Mouse (Mus musculus): Measurements from ENCODE around the gene Lct. TPM values are rescaled to one million over a fixed set of nuclear protein-coding genes. Genes with fewer than 3 reads are reported as not detected.
"Not testable (repeated sequence)": the region's sequence is repeated elsewhere in the genome, so short reads cannot be mapped to it uniquely, and the experiment has no call there.

The Lct gene
- polyA plus RNA-seq, 1 experiment from 2014 or later, result 0.07 TPM

DNA sequence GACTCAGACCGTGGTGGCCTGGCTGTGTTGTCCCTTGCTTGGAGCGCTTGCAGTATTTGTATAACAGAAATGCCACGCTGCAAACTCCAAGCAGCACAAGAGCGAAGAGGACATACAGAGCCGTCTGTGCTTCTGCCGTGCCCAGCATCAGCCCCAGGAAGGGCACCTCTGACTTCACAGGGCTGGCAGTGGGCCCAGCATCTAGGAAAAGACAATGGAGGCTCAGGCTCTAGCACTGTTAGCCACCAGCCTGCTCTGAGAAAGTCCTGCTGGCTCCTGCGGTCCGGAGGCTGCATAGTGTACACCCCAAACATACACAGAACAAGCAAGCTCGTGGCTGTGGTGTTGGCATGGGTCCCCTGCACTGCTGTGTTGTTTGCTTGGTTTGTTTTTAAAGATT, 43.0 kb downstream of the Lct start:
- Histone ChIP-seq H3K27ac (ENCODE audit: low read depth) (no peak overlapping the region), H3K4me2 (ENCODE audit: low read depth, low read length) (no peak overlapping the region), H3K9ac (replicated peaks) (no peak overlapping the region), H3K36me3 (replicated peaks; ENCODE audit: insufficient read depth, low read length) (peaks cover 6% of the 10 kb centered on the region; the same call in 1 of the 2 replicates), H3K9me3 (ENCODE audit: low read length) (no peaks in the 10 kb centered on the region), H3K4me3 (ENCODE audit: low read depth, low read length) (no peak overlapping the region), H3K4me1 (ENCODE audit: insufficient read depth) (no peaks in the 10 kb centered on the region), H3K27me3 (ENCODE audit: insufficient read depth, low read length) (no peaks in the 10 kb centered on the region)
- DNase-seq (no peak), ATAC-seq (no peak)
- TF ChIP-seq CTCF (IDR thresholded peaks at IDR 0.05; ENCODE audit: low read depth) (no peak), EP300 (IDR thresholded peaks at IDR 0.05; ENCODE audit: low read depth) (no peak)
- WGBS (ENCODE audit: insufficient replicate concordance), result 84% methylated on average over 9 of the region's 9 CpGs

DNA sequence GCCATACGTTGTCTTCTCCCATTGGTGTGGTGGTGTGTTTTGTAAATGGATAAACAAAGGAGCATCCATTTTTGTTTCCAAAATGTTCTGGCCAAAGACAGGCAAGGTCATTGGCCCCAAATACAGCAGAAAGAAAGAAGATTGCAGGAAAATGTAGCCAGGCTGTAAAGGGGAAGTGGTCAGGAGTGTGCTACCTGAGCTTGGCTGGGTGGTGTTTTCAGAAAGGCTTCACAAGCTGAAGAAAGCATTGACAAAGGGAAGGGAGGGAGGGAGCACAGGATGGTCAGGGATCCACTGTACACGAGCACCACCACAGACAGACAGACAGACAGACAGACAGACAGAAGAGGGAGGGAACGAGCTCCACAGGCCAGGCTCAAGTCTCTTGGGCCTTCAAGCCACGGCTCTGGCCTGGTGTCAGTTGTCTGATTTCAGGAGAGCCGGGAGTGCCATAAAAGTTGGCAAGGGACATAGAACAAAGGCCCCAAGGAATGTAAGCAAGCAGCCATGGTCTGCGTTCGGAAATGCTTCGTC, 43.9 kb downstream of the Lct start:
- Histone ChIP-seq H3K4me3 (ENCODE audit: low read depth, low read length) (no peak overlapping the region), H3K4me1 (ENCODE audit: insufficient read depth) (no peaks in the 10 kb centered on the region), H3K36me3 (replicated peaks; ENCODE audit: insufficient read depth, low read length) (peaks cover 6% of the 10 kb centered on the region), H3K9me3 (ENCODE audit: low read length) (no peaks in the 10 kb centered on the region), H3K9ac (replicated peaks) (no peak overlapping the region), H3K4me2 (ENCODE audit: low read depth, low read length) (no peak overlapping the region), H3K27me3 (ENCODE audit: insufficient read depth, low read length) (no peaks in the 10 kb centered on the region), H3K27ac (ENCODE audit: low read depth) (no peak overlapping the region)
- 78% methylated on average over 8 of the region's 8 CpGs for WGBS (ENCODE audit: insufficient replicate concordance)
- TF ChIP-seq CTCF (IDR thresholded peaks at IDR 0.05; ENCODE audit: low read depth) (no peak), EP300 (IDR thresholded peaks at IDR 0.05; ENCODE audit: low read depth) (no peak)
- DNase-seq, result no peak
- ATAC-seq, result no peak

DNA sequence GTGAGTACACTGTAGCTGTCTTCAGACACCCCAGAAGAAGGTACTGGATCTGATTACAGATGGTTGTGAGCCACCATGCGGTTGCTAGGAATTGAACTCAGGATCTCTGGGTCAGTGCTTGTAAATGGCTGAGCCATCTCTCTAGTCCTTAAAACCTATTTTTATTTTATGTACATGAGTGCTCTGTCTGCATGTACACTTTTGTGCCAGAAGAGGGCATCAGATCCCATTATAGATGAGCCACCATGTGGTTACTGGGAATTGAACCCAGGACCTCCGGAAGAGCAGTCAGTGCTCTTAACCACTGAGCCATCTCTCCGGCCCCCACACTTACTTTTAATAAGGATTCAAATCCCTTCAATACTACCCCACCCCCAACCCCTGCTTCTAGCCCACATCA, 45.2 kb downstream of the Lct start:
- no peaks in the 10 kb centered on the region for H3K27me3 ChIP-seq (ENCODE audit: insufficient read depth, low read length)
- no peak overlapping the region for H3K9ac ChIP-seq (replicated peaks)
- ATAC-seq, result no peak
- 86% methylated on average over 3 of the region's 3 CpGs for WGBS (ENCODE audit: insufficient replicate concordance)
- no peak overlapping the region for H3K27ac ChIP-seq (ENCODE audit: low read depth)
- H3K36me3 ChIP-seq (replicated peaks; ENCODE audit: insufficient read depth, low read length), result peaks cover 15% of the 10 kb centered on the region
- no peak overlapping the region for H3K4me2 ChIP-seq (ENCODE audit: low read depth, low read length)
- no peaks in the 10 kb centered on the region for H3K9me3 ChIP-seq (ENCODE audit: low read length)
- H3K4me1 ChIP-seq (ENCODE audit: insufficient read depth), result no peaks in the 10 kb centered on the region
- H3K4me3 ChIP-seq (ENCODE audit: low read depth, low read length), result no peak overlapping the region
- DNase-seq, result no peak
- no peak for TF ChIP-seq EP300 (IDR thresholded peaks at IDR 0.05; ENCODE audit: low read depth)
- peak; percentile 32 for TF ChIP-seq CTCF (IDR thresholded peaks at IDR 0.05; ENCODE audit: low read depth)

DNA sequence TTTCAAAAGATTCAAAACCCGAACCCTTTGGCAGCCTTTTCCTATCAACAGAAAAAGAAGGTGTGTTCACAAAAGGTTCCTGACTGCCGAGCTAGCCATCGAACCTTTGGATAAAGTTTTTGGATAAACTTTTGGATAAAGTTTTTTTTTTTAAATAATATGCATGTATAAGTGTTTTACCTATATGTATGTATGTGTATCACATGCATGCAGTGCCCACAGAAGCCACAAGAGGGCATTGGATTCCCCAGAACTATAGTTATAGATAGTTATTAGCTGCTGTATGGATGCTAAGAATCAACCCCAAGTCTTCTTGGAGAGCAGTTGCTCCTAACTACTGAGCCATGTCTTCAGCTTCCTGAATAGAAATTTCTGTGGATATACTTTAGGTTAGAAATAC, 46.4 kb downstream of the Lct start:
- DNase-seq, result no peak
- no peak for ATAC-seq
- Histone ChIP-seq H3K9me3 (ENCODE audit: low read length) (no peaks in the 10 kb centered on the region), H3K36me3 (replicated peaks; ENCODE audit: insufficient read depth, low read length) (peaks cover 26% of the 10 kb centered on the region), H3K27me3 (ENCODE audit: insufficient read depth, low read length) (no peaks in the 10 kb centered on the region), H3K27ac (ENCODE audit: low read depth) (no peak overlapping the region), H3K4me1 (ENCODE audit: insufficient read depth) (no peaks in the 10 kb centered on the region), H3K4me3 (ENCODE audit: low read depth, low read length) (no peak overlapping the region), H3K4me2 (ENCODE audit: low read depth, low read length) (no peak overlapping the region), H3K9ac (replicated peaks) (no peak overlapping the region)
- TF ChIP-seq EP300 (IDR thresholded peaks at IDR 0.05; ENCODE audit: low read depth), result no peak
- peak; percentile 43 for TF ChIP-seq CTCF (IDR thresholded peaks at IDR 0.05; ENCODE audit: low read depth)
- WGBS (ENCODE audit: insufficient replicate concordance), result 90% methylated on average over 3 of the region's 3 CpGs

DNA sequence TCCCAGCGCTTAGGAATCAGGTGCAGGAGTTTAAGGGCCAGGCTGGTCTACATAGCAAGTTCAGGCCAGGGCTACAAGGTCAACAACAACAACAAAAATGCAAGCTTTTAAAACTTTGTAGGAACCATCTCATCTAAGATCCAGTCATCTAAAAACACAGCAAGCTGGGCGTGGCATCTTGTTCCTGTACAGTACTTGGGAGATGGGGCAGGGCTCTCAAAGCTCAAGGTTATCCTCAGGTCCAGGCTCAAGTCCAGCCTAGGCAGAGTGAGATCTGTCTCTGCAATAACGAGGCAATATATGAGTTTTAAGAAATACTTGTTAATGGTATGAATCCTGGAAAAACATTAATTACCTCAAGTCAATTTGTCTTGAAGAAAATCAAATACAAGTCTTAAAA, 49.6 kb downstream of the Lct start:
- Histone ChIP-seq H3K9ac (replicated peaks) (no peak overlapping the region), H3K4me2 (ENCODE audit: low read depth, low read length) (no peak overlapping the region), H3K9me3 (ENCODE audit: low read length) (no peaks in the 10 kb centered on the region), H3K4me3 (ENCODE audit: low read depth, low read length) (no peak overlapping the region), H3K36me3 (replicated peaks; ENCODE audit: insufficient read depth, low read length) (peaks cover 49% of the 10 kb centered on the region), H3K27me3 (ENCODE audit: insufficient read depth, low read length) (no peaks in the 10 kb centered on the region), H3K27ac (ENCODE audit: low read depth) (no peak overlapping the region), H3K4me1 (ENCODE audit: insufficient read depth) (no peaks in the 10 kb centered on the region)
- ATAC-seq (no peak), DNase-seq (no peak)
- no peak for TF ChIP-seq CTCF (IDR thresholded peaks at IDR 0.05; ENCODE audit: low read depth)
- TF ChIP-seq EP300 (IDR thresholded peaks at IDR 0.05; ENCODE audit: low read depth), result no peak
- WGBS (ENCODE audit: insufficient replicate concordance), result 86% methylated on average over 3 of the region's 3 CpGs

DNA sequence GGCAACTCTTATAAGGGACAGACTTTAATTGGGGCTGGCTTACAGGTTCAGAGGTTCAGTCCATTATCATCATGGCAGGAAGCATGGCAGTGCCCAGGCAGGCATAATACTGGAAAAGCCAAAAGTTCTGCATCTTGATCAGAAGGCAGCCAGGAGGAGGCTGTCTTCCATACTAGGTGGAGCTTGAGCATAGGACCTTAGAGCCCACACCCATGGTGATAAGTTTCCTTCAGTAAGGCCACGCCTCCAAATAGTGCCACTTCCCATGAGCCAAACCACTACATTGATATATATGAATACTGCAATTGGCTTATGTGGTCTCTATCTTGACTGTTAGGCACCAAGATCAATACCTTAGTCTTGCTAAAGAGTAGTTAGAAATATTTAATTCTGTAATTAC, 52.2 kb downstream of the Lct start:
- no peaks in the 10 kb centered on the region for H3K27me3 ChIP-seq (ENCODE audit: insufficient read depth, low read length)
- H3K9me3 ChIP-seq (ENCODE audit: low read length), result no peaks in the 10 kb centered on the region
- DNase-seq (no peak), ATAC-seq (no peak)
- no peaks in the 10 kb centered on the region for H3K4me1 ChIP-seq (ENCODE audit: insufficient read depth)
- WGBS (ENCODE audit: insufficient replicate concordance), result 65% methylated on average over 1 of the region's 1 CpGs
- H3K27ac ChIP-seq (ENCODE audit: low read depth), result no peak overlapping the region
- no peak overlapping the region for H3K4me3 ChIP-seq (ENCODE audit: low read depth, low read length)
- no peak for TF ChIP-seq EP300 (IDR thresholded peaks at IDR 0.05; ENCODE audit: low read depth)
- TF ChIP-seq CTCF (IDR thresholded peaks at IDR 0.05; ENCODE audit: low read depth), result no peak
- H3K4me2 ChIP-seq (ENCODE audit: low read depth, low read length), result no peak overlapping the region
- no peak overlapping the region for H3K9ac ChIP-seq (replicated peaks)
- H3K36me3 ChIP-seq (replicated peaks; ENCODE audit: insufficient read depth, low read length), result peaks cover 67% of the 10 kb centered on the region

DNA sequence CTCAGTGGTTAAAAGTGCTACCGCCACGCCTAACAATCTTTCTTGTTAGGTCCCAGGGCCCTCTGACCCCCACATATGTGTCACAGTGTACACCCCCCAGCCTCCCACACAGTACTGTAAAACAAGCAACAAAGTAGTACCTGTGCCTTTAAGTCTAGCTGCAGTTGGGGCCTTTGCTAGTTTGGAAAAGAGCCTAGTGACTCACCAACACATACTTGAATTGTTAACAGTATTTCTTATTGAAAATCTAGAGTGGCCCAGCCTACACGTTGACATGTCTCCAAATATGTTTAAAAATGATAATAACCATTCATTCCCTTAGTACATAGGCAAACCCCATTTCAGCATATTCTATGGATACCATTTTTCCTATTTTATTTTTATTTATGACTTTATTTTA, 57.4 kb downstream of the Lct start:
- no peaks in the 10 kb centered on the region for H3K27me3 ChIP-seq (ENCODE audit: insufficient read depth, low read length)
- DNase-seq (no peak), ATAC-seq (no peak)
- no peak overlapping the region for H3K27ac ChIP-seq (ENCODE audit: low read depth)
- no peaks in the 10 kb centered on the region for H3K4me1 ChIP-seq (ENCODE audit: insufficient read depth)
- TF ChIP-seq CTCF (IDR thresholded peaks at IDR 0.05; ENCODE audit: low read depth), result no peak
- TF ChIP-seq EP300 (IDR thresholded peaks at IDR 0.05; ENCODE audit: low read depth), result no peak
- peaks cover 68% of the 10 kb centered on the region for H3K36me3 ChIP-seq (replicated peaks; ENCODE audit: insufficient read depth, low read length)
- no peak overlapping the region for H3K4me3 ChIP-seq (ENCODE audit: low read depth, low read length)
- no peak overlapping the region for H3K9ac ChIP-seq (replicated peaks)
- H3K4me2 ChIP-seq (ENCODE audit: low read depth, low read length), result no peak overlapping the region
- no peaks in the 10 kb centered on the region for H3K9me3 ChIP-seq (ENCODE audit: low read length)
- 87% methylated on average over 3 of the region's 3 CpGs for WGBS (ENCODE audit: insufficient replicate concordance)

DNA sequence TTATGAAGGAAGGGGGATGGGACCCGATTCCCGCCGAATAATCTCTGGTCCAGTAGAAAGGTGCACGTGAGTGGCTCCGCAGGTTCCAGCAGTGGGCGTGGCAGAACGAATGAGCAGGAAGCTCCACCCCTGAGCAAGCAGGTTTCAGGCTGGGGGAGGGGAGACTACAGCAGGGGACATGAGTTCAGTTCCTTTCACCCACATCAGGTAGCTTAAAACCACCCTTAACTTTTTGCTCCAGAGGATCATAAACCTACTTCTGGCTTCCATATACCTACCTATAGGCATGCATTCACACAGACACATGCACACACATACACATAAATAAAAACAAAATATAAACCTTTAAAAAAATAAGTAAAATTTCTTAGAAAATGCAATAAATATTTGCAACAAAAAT, 61.1 kb downstream of the Lct start:
- H3K4me3 ChIP-seq (ENCODE audit: low read depth, low read length); H3K9ac ChIP-seq (replicated peaks); H3K27me3 ChIP-seq (ENCODE audit: insufficient read depth, low read length); H3K9me3 ChIP-seq (ENCODE audit: low read length); DNase-seq; H3K27ac ChIP-seq (ENCODE audit: low read depth); H3K4me2 ChIP-seq (ENCODE audit: low read depth, low read length); H3K4me1 ChIP-seq (ENCODE audit: insufficient read depth); ATAC-seq: not testable (repeated sequence)
- peaks cover 67% of the 10 kb centered on the region for H3K36me3 ChIP-seq (replicated peaks; ENCODE audit: insufficient read depth, low read length)
- WGBS (ENCODE audit: insufficient replicate concordance), result 69% methylated on average over 7 of the region's 7 CpGs

All from liver, postnatal 0 days (tissue).